In genomic region chr13:105291816-105292215, GRCm38 (mm10) we compare ENCODE assay signal across 8 mouse cellular contexts. TPM values are rescaled to one million over a fixed set of nuclear protein-coding genes. Genes with fewer than 3 reads are reported as not detected.
DNase-seq lines count a peak whose midpoint lies in the region; ATAC-seq and TF ChIP-seq lines count a peak whose summit lies in the region.

No protein-coding gene starts in this region.

- TF ChIP-seq POLR2A in heart, adult 2 months (IDR thresholded peaks at IDR 0.05; ENCODE audit: insufficient read depth, low read depth, low read length), result no peak
- no peak for TF ChIP-seq POLR2A in limb, embryonic 14.5 days (IDR thresholded peaks at IDR 0.05; ENCODE audit: borderline replicate concordance, extremely low read depth, insufficient read depth, insufficient read length)

- peaks cover 14% of the 10 kb centered on the region; the same call in 1 of the 2 replicates for H3K4me1 ChIP-seq in liver, embryonic 12.5 days
- no peaks in the 10 kb centered on the region; the same call in 1 of the 2 replicates for H3K4me1 ChIP-seq in heart, adult 2 months (ENCODE audit: control insufficient read depth, insufficient read depth, low read length)
- H3K4me1 ChIP-seq in kidney, embryonic 14.5 days (ENCODE audit: control insufficient read depth, insufficient read depth, low read length), result peaks cover 5% of the 10 kb centered on the region; the same call in 1 of the 2 replicates
- H3K4me1 ChIP-seq in limb, embryonic 14.5 days (ENCODE audit: control insufficient read depth, insufficient read depth, low read length), result peaks cover 18% of the 10 kb centered on the region
- H3K4me1 ChIP-seq in neural tube, embryonic 15.5 days, result peaks cover 28% of the 10 kb centered on the region

- no peaks in the 10 kb centered on the region for H3K79me2 ChIP-seq in heart, adult 2 months (replicated peaks; ENCODE audit: control insufficient read depth, insufficient read depth, low read length)

- 43% methylated on average over 4 of the region's 4 CpGs for WGBS in liver, embryonic 12.5 days (ENCODE audit: insufficient replicate concordance)
- WGBS in heart, adult 2 months, result 19% methylated on average over 4 of the region's 4 CpGs
- 51% methylated on average over 4 of the region's 4 CpGs for WGBS in kidney, embryonic 14.5 days
- WGBS in limb, embryonic 14.5 days, result 13% methylated on average over 4 of the region's 4 CpGs
- WGBS in neural tube, embryonic 15.5 days, result 24% methylated on average over 4 of the region's 4 CpGs

- intact Hi-C loops in heart, adult 2 months (cut with DNase I), result no loop called here

- no peak for TF ChIP-seq CTCF in heart, adult 2 months (IDR thresholded peaks at IDR 0.05)

- H3K9ac ChIP-seq in liver, embryonic 12.5 days, result no peak overlapping the region
- H3K9ac ChIP-seq in heart, adult 2 months (ENCODE audit: low read depth, low read length), result no peak overlapping the region
- no peak overlapping the region for H3K9ac ChIP-seq in kidney, embryonic 14.5 days (ENCODE audit: low read depth, low read length)
- no peak overlapping the region for H3K9ac ChIP-seq in limb, embryonic 14.5 days (ENCODE audit: low read depth, low read length, severe bottlenecking)
- no peak overlapping the region for H3K9ac ChIP-seq in neural tube, embryonic 15.5 days (replicated peaks)

- no peaks in the 10 kb centered on the region for H3K36me3 ChIP-seq in liver, embryonic 12.5 days
- no peaks in the 10 kb centered on the region for H3K36me3 ChIP-seq in heart, adult 2 months (ENCODE audit: control insufficient read depth, insufficient read depth, low read length)
- no peaks in the 10 kb centered on the region for H3K36me3 ChIP-seq in kidney, embryonic 14.5 days (ENCODE audit: control insufficient read depth, insufficient read depth, low read length)
- no peaks in the 10 kb centered on the region for H3K36me3 ChIP-seq in limb, embryonic 14.5 days (ENCODE audit: control insufficient read depth, insufficient read depth, low read length)
- H3K36me3 ChIP-seq in neural tube, embryonic 15.5 days, result no peaks in the 10 kb centered on the region

- TF ChIP-seq EP300 in heart, adult 2 months (IDR thresholded peaks at IDR 0.05; ENCODE audit: insufficient read depth, low read depth, low read length), result no peak

- no peak overlapping the region for H3K4me2 ChIP-seq in liver, embryonic 12.5 days
- H3K4me2 ChIP-seq in kidney, embryonic 14.5 days (replicated peaks; ENCODE audit: low read depth, low read length), result peak overlapping the region; percentile 15
- peak overlapping the region; percentile 31 for H3K4me2 ChIP-seq in limb, embryonic 14.5 days (replicated peaks; ENCODE audit: low read depth, low read length, severe bottlenecking)
- H3K4me2 ChIP-seq in neural tube, embryonic 15.5 days, result peak overlapping the region; percentile 80

- no peaks in the 10 kb centered on the region for H3K9me3 ChIP-seq in liver, embryonic 12.5 days (replicated peaks)
- H3K9me3 ChIP-seq in kidney, embryonic 14.5 days (ENCODE audit: control insufficient read depth, low read length), result no peaks in the 10 kb centered on the region
- H3K9me3 ChIP-seq in limb, embryonic 14.5 days (ENCODE audit: control insufficient read depth, low read length), result no peaks in the 10 kb centered on the region
- no peaks in the 10 kb centered on the region for H3K9me3 ChIP-seq in neural tube, embryonic 15.5 days (replicated peaks)

- no peak for ATAC-seq in liver, embryonic 12.5 days
- peak; percentile 13; the same call in 1 of the 2 replicates for ATAC-seq in kidney, embryonic 14.5 days (ENCODE audit: low FRiP score, low TSS enrichment)
- ATAC-seq in limb, embryonic 14.5 days (ENCODE audit: low FRiP score, low read depth), result no peak
- no peak; the same call in 1 of the 2 replicates for ATAC-seq in neural tube, embryonic 15.5 days (ENCODE audit: low FRiP score)

- H3K27me3 ChIP-seq in liver, embryonic 12.5 days (replicated peaks), result peaks cover 26% of the 10 kb centered on the region
- no peaks in the 10 kb centered on the region for H3K27me3 ChIP-seq in heart, adult 2 months (ENCODE audit: control insufficient read depth, insufficient read depth, low read length)
- H3K27me3 ChIP-seq in kidney, embryonic 14.5 days (ENCODE audit: control insufficient read depth, insufficient read depth, low read length), result no peaks in the 10 kb centered on the region
- no peaks in the 10 kb centered on the region for H3K27me3 ChIP-seq in limb, embryonic 14.5 days (ENCODE audit: control insufficient read depth, insufficient read depth, low read length)
- no peaks in the 10 kb centered on the region for H3K27me3 ChIP-seq in neural tube, embryonic 15.5 days (replicated peaks)

- no peak overlapping the region for H3K4me3 ChIP-seq in liver, embryonic 12.5 days
- no peak overlapping the region for H3K4me3 ChIP-seq in heart, adult 2 months
- no peak overlapping the region for H3K4me3 ChIP-seq in kidney, embryonic 14.5 days (ENCODE audit: low read length)
- H3K4me3 ChIP-seq in limb, embryonic 14.5 days (replicated peaks; ENCODE audit: low read length), result no peak overlapping the region
- no peak overlapping the region; the same call in 1 of the 2 replicates for H3K4me3 ChIP-seq in neural tube, embryonic 15.5 days (replicated peaks)

- no peak overlapping the region for H3K27ac ChIP-seq in liver, embryonic 12.5 days
- H3K27ac ChIP-seq in heart, adult 2 months, result no peak overlapping the region
- no peak overlapping the region for H3K27ac ChIP-seq in kidney, embryonic 14.5 days (ENCODE audit: low read depth, low read length)
- H3K27ac ChIP-seq in limb, embryonic 14.5 days (replicated peaks; ENCODE audit: low read depth, low read length), result no peak overlapping the region
- peak overlapping the region; percentile 72 for H3K27ac ChIP-seq in neural tube, embryonic 15.5 days (replicated peaks)

- DNase-seq in liver, result peak; percentile 36
- DNase-seq in cerebellum, postnatal 10 days, result peak; percentile 73 to 74
- peak; percentile 17 to 27 for DNase-seq in heart, adult 2 months
- peak; percentile 37 for DNase-seq in limb, embryonic 14.5 days (ENCODE audit: low spot score)
- DNase-seq in T-cell, adult 2 months (ENCODE audit: low spot score), result no peak

RNA-seq across cellular contexts. Expression of gene Rnf180, which starts 2.8 kb away (rescaled TPM):
- polyA plus RNA-seq in liver, embryonic 12.5 days (2016; fragmentation: Nextera tagmentation; extraction: Ambion mirVana), result 1.2 and 1.6 TPM in 2 replicates
- under 1 TPM; 0.68 to 0.89 TPM for total RNA-seq in heart, adult 2 months (2021)
- 0.29 and 0.41 TPM in 2 replicates for polyA plus RNA-seq in heart, adult 2 months (2012; rRNA removed)
- 6.3 and 12.0 TPM in 2 replicates for polyA plus RNA-seq in kidney, embryonic 14.5 days (2014; fragmentation: Nextera tagmentation; extraction: Ambion mirVana)
- 4.5 TPM in 2 replicates for polyA plus RNA-seq in limb, embryonic 14.5 days (2012; rRNA removed)
- polyA plus RNA-seq in limb, embryonic 14.5 days (2014; fragmentation: Nextera tagmentation; extraction: Ambion mirVana), result 8.6 and 10.7 TPM in 2 replicates
- polyA plus RNA-seq in neural tube, embryonic 15.5 days (2015; fragmentation: Nextera tagmentation; extraction: Ambion mirVana), result 26.2 and 30.1 TPM in 2 replicates
